Mouse (Mus musculus): ENCODE data around the gene Pcbp4. TPM values are rescaled to one million over a fixed set of nuclear protein-coding genes. Genes with fewer than 3 reads are reported as not detected.

The Pcbp4 gene
- 1.2 and 5.2 TPM in 2 replicates for total RNA-seq (2017)

DNA sequence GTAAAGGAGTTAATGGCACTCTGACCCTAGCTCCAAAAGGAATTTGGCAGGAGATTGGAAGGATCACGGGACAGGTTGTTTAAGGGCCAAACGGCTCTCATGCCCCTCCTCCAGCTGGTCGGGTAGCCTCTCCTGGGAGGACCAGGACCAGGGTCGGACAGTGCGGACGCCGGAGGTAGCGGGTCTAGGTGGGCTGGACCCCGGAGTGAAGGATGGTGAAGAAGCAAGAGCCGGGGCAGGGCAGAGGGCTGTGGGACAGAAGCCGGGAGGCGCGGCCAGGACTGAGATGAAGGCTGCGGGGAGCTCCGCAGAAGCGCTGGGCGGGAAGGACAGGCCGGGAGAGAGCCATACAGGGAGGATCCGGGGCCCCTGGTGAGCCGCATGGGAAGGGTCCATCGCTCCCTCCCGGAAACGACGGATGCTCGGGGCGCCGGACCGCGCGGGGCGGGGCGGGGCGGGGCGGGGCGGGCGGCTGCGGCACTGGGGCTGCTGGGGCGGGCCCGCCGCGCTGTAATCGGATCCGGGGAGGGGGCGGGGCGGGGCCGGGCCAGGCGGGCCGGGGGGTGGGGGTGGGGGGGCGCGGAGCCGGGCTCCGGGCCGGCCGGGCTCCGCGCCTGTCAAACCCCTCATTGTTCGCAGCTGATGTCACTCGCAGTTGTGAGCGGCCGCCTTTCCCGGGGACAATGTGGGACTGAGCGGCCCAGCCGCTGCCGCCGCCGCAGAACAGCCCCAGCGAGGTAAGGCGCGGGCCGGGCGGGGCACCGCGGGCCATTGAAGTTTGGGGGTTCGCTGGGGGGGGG lies at the start of gene Pcbp4:
TSS of gene Pcbp4 (plus strand) at position 21 of the 800 bp plus-strand sequence.
- ATAC-seq (ENCODE audit: extremely low read depth, insufficient number of reproducible peaks, low FRiP score, poor library complexity, severe bottlenecking) = no peak

DNA sequence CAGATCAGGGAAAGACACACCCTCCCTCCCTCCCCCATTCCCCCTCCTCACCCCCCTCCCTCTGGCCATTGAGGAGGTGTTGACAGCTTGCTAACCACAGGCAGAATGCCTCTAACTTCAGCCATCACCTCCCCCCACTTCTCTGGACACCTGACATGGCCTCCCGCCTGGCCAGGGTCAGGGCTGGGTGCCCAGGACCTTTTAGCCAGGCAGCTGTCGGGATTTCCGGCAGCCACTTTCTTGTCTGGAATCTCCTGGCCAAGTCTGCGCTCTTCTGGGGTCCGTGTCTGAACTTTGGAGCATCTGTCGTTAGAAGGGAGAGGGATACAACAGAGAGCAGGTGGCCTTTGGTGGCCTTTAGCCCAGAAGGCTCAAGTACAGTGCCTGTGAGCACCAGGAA lies 47.8 kb upstream of the Pcbp4 start:
- ATAC-seq (ENCODE audit: extremely low read depth, insufficient number of reproducible peaks, low FRiP score, poor library complexity, severe bottlenecking) = no peak

DNA sequence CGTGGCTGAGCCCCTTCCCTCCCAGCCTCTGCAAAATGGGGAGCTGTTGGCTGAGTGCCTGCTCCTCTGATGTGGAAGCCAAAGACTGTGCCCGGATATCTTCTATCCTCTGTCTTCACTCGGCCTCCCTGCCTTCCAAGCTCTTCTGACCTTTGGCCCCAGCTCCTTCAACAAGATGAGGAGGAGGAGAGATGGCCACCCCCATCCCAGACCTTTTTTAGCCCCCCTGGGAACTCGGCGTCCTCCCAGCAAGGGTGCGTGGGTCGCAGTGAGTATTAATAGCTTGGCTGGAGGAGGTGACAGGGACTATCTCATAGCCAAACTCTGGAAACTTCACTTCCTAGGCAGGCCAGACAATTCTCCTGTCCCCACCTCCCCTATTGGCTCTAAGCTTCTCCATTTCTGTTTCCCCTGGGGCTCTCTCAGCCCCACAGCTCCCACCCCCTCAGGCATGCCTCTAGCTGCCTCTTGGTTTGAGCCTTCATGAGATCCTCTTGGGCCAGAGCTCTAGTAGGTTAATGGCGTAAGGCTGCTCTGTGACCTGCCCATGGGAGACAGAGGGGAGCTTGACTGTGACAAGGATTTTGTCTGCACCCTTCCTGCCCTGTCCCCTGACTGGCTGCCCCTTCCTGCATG lies 46.5 kb upstream of the Pcbp4 start:
- ATAC-seq (ENCODE audit: extremely low read depth, insufficient number of reproducible peaks, low FRiP score, poor library complexity, severe bottlenecking) = no peak

DNA sequence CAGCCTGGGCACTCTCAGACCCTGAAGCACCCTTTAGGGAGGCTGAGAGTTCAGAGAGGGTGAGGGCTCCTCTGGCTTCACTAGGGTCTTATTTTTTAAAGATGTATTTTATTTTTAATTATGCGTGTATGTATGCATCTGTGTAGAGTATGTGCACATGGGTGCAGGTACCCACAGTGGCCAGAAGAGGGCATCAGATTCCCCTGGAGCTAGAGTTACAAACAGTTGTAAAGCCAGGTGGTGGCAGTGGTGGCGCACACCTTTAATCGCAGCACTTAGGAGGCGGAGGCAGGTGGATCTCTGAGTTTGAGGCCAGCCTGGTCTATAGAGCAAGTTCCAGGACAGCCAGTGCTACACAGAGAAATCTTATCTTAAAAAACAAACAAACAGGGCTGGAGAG lies 44.0 kb upstream of the Pcbp4 start:
- no peak for ATAC-seq (ENCODE audit: extremely low read depth, insufficient number of reproducible peaks, low FRiP score, poor library complexity, severe bottlenecking)

DNA sequence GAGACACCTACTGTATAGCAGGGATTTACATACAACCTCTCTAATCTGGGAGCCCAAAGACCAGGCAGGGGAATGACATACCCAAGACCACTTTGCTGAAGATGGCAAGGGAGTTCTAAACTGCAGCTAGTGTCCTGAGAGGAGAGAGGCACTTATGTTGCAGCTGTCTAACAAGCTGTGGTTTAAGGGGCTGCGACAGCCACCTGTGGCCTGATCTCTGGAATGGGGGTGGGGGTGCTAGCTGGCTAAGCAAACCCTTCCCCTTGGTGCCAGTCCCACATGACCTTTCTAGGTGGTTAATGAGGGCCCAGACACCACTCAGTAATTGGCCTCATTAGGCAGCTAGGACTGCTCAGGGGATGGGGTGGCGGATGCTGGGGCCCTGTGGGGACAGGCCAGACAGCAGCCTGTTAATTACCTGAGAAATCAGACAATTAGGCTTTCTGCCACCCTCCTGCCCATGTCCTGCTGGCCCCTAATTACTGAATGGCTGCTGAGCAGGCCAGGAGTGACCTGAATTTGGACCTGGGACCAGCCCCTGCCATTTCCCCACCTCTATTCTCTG lies 42.9 kb upstream of the Pcbp4 start:
- no peak for ATAC-seq (ENCODE audit: extremely low read depth, insufficient number of reproducible peaks, low FRiP score, poor library complexity, severe bottlenecking)

DNA sequence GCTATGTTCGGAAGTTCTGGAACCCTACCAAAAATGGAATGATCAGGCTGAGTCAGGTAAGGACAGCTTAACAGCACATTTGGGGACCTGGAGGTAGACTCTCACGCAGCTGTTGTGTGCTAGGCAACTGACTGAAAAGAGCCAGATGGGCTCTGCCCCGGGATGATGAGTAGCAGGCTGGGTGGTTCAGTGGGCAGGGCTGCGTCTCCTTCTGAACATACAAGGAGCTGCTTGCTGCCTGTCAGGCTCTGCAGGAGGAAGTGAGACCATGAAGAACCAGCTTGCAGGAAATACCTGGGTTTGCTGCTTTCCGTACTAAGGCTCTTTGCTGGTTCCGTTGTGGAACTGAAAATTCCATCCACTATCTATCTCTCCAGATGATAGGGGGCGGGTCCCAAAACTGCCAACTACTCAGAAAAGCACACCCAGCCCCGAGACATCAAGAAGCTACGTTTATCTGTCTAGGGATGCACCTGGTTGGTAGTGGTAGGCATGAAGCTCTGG lies 41.9 kb upstream of the Pcbp4 start:
- peak; percentile 29; the same call in 1 of the 2 replicates for ATAC-seq (ENCODE audit: extremely low read depth, insufficient number of reproducible peaks, low FRiP score, poor library complexity, severe bottlenecking)

DNA sequence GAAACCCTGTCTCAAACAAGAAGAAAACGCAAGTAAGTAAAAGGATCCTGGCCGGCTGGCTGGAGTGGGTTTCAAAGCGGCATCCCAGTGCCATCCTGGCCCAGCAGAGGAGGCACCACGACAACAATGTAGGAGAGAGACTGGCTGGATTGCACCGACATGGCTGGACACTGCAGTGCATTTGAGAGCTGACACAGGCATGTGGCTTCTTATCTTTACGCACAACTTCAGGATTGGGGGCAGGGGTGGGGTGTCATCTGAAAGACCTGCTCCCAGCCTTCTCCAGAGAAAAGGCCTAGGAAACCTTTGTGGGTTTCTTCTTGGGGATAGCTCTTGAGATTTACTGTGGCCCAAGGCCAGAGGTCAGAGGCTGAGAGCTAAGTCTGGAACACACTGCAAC lies 41.4 kb upstream of the Pcbp4 start:
- no peak for ATAC-seq (ENCODE audit: extremely low read depth, insufficient number of reproducible peaks, low FRiP score, poor library complexity, severe bottlenecking)

DNA sequence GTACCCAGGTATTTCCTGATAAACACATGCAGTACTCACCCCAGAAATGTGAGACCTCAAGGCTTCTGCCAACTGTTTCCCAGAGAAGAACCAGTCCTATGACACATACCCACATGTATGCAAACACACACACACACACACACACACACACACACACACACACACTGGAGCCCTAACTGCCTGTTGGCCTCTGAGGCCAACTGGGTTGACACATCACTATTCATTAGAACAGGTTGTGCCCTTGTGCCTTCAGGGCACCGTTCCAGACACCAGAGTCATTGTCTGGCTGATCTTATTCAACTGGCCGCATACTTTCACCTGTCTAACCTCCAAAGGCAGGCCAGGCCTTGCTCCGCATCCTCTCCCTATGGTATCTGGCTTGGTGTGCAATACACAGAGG lies 40.9 kb upstream of the Pcbp4 start:
- ATAC-seq (ENCODE audit: extremely low read depth, insufficient number of reproducible peaks, low FRiP score, poor library complexity, severe bottlenecking) = no peak

DNA sequence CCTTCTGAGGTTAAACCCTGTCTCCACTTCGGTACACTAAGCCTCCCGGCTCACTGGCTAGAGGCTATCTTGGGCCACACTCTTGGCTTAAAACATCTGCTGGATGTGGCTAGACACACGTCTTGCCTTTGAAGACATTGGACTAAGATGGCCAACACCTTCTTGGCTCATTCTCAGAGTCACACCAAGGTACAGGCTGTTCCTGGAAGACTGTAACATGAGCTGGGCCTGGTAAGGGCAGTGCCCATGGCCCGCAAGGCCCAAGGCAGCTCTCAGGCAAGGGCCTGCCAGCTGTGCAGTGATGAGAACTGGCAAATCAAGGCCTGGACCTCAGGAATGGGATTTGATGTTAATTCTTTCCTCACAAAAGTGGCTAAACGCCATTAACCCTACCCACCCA lies 39.5 kb upstream of the Pcbp4 start:
- ATAC-seq (ENCODE audit: extremely low read depth, insufficient number of reproducible peaks, low FRiP score, poor library complexity, severe bottlenecking) = no peak

DNA sequence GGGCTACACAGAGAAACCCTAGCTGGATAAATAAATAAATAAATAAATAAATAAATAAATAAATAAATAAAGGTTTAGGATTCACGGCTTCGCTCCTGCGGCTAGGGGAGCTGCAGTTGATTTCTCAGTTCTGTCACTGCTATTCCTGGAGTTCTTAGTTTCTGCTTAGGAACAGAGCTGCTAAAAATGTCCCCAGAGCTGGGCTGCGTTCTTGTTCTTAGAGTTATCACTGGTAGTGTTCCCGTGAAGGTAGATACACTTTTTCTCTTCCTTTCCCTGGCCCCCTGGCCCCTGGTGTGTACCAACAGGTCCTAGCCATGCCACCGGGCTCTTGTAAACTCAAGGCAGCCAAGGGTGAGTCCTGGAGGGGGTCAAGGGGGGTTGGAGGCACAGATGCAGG lies 36.3 kb upstream of the Pcbp4 start:
- ATAC-seq (ENCODE audit: extremely low read depth, insufficient number of reproducible peaks, low FRiP score, poor library complexity, severe bottlenecking) = no peak

DNA sequence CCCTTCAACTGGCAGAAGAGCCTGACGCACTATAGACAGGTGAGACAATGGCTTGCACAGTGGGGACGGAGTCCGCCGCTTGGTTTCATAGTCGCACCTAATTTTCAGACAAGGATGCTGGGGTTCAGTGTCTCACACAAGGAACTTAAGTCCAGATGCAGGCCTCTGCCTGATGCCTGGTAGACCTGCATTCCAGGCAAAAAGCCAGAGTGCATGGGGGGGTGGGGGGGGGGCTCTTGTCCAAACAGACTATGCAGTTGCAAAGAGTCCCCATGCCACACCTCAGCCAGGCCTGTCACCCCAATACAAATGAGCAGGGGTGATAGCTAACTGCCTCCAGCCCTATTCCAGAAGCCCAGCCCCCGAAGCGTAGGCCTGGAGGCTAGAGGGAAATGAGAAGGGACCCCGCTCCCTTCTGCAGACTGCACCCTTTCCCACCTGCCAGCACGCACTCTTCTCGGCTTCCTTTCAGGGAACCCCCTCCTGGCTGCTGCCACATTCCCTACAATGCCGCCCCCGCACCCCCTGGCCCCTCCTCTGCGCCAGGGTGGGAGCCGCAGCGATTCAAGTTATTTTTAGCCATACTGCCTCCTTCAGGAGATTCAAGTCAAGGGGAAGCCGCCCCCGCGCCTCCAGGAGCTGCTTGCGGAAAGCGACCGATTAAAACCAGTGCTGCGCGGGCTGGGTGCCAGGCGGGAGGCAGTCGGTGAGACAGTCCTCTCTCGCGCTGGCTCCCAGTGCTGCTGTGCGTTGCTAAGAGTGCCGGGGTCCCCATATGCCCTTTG lies 35.1 kb upstream of the Pcbp4 start:
- no peak for ATAC-seq (ENCODE audit: extremely low read depth, insufficient number of reproducible peaks, low FRiP score, poor library complexity, severe bottlenecking)

DNA sequence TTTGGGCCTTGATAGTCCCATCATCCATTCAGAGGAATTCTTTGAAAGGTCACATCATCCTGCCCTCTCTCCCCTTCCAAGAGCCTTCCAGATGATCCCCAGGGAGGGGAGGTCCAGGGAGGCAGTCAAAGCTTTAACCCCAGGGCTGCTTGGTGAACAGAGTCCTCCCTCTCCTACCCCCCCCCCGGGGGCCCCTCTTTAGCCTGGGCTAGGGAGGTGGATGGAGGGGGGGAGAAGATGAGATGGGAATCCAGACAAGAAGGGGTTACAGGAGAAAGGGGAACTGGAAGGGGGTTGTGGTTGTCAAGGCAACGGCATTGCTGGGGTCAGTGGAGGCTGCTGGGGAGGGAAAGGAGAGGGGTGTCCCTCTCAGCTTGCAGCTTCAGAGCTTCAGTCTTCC lies 32.5 kb upstream of the Pcbp4 start:
- ATAC-seq (ENCODE audit: extremely low read depth, insufficient number of reproducible peaks, low FRiP score, poor library complexity, severe bottlenecking) = no peak

DNA sequence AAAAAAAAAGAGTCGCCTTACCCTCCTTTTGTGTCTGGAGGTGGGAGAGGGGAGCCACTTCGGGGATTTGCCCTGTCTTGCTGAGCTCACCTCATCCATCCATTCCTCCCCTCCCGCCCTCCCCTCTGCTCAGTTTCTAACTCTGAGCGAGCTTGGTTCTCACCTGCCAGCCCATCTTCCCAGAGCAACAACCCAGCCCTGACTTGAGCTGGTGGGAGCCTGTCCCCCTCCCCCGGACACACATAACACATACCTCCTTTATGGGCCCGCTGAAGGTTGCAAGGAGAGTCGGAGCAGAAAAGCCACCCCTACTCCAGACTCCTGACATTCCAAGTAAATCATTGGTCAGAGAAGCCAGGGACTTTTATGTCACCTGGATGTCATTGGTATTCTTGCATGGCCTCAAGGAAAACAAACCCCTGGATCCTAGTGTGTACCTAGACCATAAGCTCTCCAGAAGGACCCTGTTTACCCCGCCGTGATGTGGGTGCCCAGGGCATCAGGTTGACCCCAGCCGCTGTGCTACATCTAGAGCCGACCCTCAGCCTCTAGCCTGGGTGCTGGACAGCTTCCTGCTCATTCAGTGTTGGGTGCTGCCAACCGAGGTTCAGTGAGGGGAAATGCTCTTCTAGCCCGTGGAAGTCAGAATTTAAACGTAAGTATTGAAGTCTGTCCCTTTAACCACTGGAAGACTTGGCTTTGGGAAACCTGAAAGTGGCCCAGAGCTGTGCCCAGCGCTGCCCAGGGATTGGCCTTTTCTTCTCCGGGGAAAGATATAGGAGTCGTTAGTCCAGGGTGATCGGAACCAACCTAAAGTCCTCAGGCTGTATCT lies 31.8 kb upstream of the Pcbp4 start:
- ATAC-seq (ENCODE audit: extremely low read depth, insufficient number of reproducible peaks, low FRiP score, poor library complexity, severe bottlenecking) = no peak

DNA sequence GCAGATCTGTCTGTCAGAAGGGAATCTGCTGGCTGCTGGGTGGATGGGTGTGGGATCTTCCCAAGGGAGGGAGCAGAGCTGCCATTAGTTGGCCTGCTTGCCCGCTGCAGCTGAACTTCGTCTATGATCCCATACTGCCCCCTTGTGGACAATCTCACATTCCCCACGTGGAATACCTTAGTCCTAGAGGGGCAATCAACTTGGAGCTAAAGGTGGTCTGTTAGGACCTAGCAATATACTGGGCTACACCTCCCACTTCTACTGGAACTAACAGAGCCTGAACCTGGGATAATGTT lies 31.3 kb upstream of the Pcbp4 start:
- peak; percentile 84 for ATAC-seq (ENCODE audit: extremely low read depth, insufficient number of reproducible peaks, low FRiP score, poor library complexity, severe bottlenecking)

DNA sequence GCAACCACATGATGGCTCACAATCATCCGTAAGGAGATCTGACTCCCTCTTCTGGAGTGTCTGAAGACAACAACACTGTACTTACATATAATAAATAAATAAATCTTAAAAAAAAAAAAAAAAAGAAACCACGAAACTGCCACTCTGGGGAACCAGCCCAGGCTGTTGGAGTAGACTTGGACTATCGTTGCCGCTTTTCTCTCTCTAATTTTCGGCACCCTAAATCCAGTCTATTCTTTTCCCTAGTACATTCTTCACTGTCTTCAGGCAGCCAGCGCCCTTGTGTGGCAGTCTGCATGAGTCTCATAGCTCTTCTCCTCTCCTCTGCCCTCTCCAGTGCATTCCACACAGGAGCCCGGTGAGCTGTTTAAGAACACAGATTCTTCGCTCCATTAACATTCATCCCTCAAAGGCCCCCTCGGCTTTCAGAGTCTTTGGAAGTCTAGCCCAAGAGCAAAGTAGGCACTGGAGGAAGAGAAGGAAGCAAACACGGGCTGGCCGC lies 24.3 kb upstream of the Pcbp4 start:
- no peak for ATAC-seq (ENCODE audit: extremely low read depth, insufficient number of reproducible peaks, low FRiP score, poor library complexity, severe bottlenecking)

DNA sequence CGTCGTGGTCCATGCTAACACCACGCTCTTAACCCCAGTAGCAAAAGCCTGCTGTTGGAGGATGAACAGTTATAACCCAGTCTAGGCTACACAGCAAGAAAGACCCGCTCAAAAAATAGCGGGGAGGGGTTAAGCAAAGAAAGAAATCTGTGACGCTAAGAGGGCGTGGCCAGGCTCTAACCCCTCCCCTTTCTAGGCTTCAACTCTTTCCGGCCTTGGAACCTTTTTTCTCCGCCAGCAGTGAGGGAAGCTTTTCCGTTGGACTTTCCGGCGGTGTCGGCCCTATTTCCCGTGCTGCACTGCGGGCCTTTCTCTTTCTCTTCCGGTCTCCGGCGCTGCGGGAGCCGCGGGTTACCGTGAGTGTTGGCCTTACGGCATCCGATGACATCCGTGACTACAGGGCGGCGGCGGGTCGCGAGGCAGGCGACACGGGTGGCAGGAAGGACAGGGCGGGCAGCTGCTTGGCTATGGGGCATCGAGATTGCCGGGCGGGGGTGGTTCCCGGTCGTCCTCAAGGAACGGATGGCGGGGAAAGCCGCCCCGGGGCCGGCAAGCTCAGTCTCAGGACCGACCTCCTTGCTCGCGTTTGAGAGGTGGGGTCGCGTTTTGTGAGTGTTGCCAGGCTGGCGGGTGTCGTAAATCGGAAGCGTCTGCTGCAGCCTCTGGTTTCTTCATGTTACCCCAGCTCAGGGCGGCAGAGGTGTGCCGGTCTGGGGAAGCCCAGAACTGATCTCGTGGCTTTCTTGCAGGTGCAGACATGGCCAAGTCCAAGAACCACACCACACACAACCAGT lies 23.7 kb upstream of the Pcbp4 start, which contains the start of gene Rpl29:
TSS of gene Rpl29 (plus strand) at position 234 of the 794 bp plus-strand sequence.
- ATAC-seq (ENCODE audit: extremely low read depth, insufficient number of reproducible peaks, low FRiP score, poor library complexity, severe bottlenecking) = peak; percentile 95

DNA sequence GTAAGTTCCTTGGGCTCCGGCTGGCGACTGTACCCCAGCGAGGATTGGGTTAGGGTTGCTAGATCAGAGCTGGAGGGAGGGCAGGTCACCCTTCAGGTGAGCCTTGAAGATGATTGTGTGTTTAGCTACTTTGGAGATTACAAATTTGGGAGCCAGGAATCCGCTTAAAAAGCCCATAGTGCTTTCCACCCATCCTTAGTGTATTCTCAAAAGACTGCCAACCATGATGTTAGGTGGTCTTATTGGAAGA lies 23.2 kb upstream of the Pcbp4 start:
- no peak for ATAC-seq (ENCODE audit: extremely low read depth, insufficient number of reproducible peaks, low FRiP score, poor library complexity, severe bottlenecking)

DNA sequence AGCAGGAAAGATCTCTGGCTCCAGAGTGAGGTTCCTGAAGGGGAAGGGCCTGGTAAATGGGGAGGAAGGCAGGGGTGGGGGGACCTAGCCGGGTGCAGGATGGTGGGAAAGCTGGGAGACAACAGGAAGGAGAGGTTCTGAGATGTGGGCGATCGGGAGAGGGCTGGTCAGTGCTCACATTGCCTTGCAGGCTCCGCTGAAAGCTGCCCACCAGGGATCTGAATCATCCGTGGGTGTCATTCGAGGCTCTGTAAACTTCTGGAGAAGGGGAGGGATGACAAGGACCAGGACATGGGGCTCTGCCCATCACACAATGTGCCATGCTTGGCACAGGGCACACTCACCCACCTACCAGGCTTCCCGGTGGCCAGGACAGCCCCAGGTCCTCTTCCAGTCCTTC lies 19.7 kb upstream of the Pcbp4 start:
- no peak for ATAC-seq (ENCODE audit: extremely low read depth, insufficient number of reproducible peaks, low FRiP score, poor library complexity, severe bottlenecking)
